Mouse (Mus musculus) stomach, postnatal 0 days (tissue): Measurements from ENCODE around the gene Ginm1.

Experiments used
- CTCF ChIP-seq: IDR thresholded peaks from 2 replicates; pipeline ENCODE4 v1.5.1; 2016; ENCODE audit warnings: antibody characterized with exemption, low read depth, mild to moderate bottlenecking, moderate library complexity
- EP300 ChIP-seq: optimal IDR thresholded peaks from 2 replicates; pipeline ENCODE3; 2016; ENCODE audit warnings: antibody characterized with exemption

DNA sequence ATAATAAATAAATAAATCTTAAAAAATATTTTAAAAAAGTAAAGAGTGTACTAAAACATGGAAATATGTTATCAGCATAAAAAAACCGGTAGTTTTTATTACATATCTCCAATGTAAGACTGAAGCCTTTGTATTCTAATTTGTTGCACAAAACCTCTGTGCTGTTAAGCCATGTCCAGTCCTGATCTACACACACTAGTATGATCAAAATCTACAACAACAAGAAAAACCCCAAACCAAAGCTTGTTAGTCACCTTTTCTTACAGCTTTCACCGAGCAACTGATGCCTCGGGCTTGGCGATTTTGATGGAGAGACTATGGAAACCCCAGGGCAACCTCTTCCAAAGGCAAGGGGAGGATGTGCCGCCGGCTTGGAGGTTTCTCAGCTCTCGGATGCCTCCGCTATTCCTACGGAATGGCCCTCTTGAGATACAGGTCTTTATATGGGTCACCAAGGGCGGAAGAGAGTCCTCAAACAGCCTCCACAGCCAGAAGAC is 322 bp downstream of the Ginm1 start:
- TF ChIP-seq CTCF (no peak), EP300 (no peak)
